Mouse (Mus musculus) right cerebral cortex, adult 18-20 months (tissue): ENCODE measurements at regions not wholly inside any gene's neighbourhood (a gene's known extent, or its start where the extent isn't known, plus 50 kb on each side); places are given as distances from the start of the nearest gene placed in this dataset.
"Not testable (repeated sequence)": the region's sequence is repeated elsewhere in the genome, so short reads cannot be mapped to it uniquely, and the experiment has no call there.

Source experiments
- DNase-seq: peaks from one replicate; pipeline ENCODE4 v3.0.0; 2022; ENCODE audit warnings: mixed read lengths

DNA sequence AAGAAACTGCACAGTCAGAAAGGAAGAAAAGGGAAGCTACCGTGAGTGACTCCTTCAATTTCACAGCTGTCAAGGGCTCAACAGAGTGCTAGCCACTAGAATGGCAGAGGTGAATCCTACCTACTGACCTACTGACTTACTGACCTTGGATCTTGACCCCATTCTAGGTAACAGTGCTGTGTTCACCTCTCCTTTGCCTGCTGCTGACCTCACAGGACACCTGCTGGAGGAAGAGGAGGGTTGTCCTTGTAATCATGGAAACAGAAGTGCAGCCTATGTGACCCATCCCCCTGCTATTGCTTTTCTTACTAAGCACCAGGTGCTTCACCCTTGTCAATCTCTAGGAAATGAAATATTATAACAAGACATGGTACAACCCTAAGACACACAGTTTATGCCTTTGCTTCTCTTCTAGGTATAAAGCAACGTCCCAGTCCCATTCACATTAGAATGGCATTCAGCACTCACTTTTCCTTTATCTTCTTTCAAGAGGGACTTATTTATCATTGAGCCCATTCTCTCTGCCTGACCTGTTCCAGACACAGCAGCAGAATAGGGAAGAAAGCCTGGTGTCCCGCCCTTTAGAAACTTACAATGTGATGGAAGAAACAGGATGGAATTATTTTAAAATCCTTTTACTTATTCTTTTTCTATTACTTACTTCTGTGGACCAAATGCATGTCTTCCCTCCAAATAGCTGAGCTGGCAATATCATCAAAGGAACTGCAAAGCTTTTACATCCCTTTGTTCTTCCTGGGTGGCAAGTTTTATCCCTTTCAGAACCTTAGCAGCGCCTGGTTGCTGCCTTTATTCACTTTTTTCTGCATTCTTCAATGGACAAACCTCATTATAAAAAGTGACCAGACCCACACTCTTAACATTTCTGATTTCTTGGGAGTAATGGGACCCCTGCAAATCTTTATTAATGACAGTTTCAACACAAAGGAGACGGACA lies 176.5 kb downstream of the Alg10b start:
- no peak for DNase-seq

DNA sequence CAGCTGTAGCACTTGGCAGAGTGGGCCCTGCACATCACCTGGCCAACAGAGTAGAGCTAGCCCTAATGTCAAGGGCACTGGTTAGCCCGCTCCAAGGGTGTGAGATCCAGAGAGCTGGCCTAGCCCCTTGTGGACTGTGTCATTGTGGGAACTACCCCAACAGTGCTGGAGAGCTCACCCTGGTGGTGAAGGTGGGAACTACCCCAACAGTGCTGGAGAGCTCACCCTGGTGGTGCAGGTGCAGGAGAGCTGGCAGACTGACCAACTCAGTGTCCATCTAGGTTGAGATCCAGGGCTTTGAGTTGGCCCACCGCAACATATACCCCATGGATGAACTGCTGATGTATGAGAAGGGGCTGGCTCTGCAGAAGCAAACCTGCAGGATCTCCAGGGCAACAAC lies 196.7 kb downstream of the Alg10b start:
- no peak for DNase-seq

DNA sequence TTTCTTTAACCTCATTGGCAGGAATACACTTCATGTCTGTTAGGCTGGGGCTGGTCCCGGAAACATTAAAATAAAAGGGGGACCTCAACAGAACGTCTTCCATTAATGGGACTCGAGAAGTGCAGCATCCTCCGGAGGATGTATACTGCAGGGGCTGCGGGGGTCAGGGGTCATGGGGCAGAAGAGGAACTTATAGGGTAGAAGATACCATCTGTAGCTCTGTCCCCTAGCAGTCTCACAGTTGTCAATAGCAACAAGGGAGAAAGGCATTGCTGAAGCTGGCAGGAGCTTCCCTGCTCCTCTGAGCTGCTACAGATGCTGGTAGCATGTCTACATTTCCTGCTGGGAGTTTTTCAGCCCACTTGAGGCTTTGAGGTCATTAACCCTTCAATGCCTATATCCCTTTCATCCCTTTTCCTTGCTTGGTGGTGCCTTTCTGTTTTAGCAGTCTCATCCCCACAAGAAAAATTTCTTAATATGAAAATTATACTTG lies 198.1 kb downstream of the Alg10b start:
- no peak for DNase-seq

DNA sequence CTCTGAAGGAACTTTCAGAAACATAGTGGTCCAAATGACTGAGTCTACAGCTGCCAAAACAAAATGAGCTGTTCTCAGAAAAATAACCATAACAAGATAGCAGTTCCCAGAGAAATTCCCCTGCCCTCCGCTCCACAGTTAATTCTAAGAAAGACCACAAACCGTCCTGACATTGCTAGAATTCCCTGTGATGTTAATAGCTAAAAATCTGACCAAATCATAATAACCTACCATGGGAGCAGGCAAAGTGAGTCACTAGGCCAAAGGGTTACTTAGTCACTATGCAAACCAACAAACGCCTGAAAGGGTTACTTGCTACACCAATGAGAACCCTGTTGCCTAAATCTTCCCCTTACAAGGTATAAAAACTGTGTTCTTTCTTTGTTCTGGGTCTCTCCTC lies 206.9 kb downstream of the Alg10b start:
- not testable (repeated sequence) for DNase-seq

DNA sequence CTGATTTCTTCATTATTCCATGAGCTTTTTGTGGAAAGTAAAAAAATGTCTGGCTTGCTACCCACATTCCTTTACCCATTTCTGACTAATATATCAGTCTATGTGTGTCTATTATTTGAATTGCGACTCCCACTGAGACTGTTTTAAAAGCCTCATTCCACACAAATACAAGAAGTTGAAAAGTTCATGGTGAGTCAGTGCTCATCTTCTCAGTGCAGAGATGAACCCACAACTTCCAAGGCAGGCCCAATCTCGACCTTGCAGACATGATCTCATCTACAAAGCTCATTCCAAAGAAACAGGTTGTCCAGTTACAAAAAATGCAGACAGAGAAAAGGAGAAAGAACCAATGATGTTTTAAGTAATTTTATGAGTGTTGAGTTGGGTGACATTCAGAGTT lies 208.0 kb downstream of the Alg10b start:
- no peak for DNase-seq

DNA sequence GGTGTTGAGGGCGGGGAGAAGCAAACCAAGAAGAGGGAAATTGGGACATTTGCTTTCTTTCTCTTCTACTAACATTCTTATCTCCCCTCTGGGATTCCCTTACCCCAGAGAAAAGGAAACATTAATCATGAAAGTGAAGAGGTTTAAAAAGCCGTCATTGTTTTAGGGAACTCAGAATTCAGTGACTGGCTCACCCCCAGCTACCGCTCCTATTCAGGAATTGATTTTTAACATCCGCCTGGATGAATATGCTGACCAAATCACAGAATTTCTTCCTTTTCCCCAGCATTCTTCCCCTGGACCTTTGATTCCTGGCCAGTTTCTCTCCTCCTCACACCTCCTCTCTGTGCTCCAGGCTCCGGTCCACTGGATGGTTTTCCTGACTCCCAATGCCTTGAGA lies 211.2 kb downstream of the Alg10b start:
- no peak for DNase-seq
